Mouse (Mus musculus) heart, postnatal 36 days (tissue): ENCODE measurements around the gene Rnls. TPM values are rescaled to one million over a fixed set of nuclear protein-coding genes. Genes with fewer than 3 reads are reported as not detected.

Experiments used
- microRNA-seq, 2 experiments: library from miRNA; unstranded; fragments of <30 nt; microRNA quantifications; one replicate each; pipeline ENCODE4 v1.2.0; 2021; ENCODE audit warnings: borderline number of aligned reads in 2 of 2
- total RNA-seq, 2 experiments: library from RNA; stranded (reverse); gene quantifications; 2 replicates each; pipeline ENCODE4 v1.2.3; 2021

The Rnls gene
- total RNA-seq, 2 experiments from 2014 or later: 14.3 to 16.2 TPM

Small RNA genes lying within 50 kb of the gene (microRNA-seq; reads per million reads assigned to microRNA genes)
- 0 to 2.7 reads per million in 2 experiments for gene Mir3970

Other genes with a start within 250 kb of the Rnls start
- gene Lipo4, start 125.5 kb upstream of the Rnls start, total RNA-seq: under 1 TPM; 0.14 to 0.33 TPM
- gene Gm8978, start 233.0 kb upstream of the Rnls start, total RNA-seq: not detected